Mouse (Mus musculus): ENCODE data around the gene Vac14.
"Not testable (repeated sequence)": the region's sequence is repeated elsewhere in the genome, so short reads cannot be mapped to it uniquely, and the experiment has no call there.

Vac14 gene

GRCm38 (mm10) chr8:110648577-110648976 lies 30.2 kb downstream of the Vac14 start:
- no peak for DNase-seq (ENCODE audit: low read depth, low spot score)

- no peak for DNase-seq (ENCODE audit: low read depth, low spot score)
Measured at GRCm38 (mm10) chr8:110649286-110649685, 30.9 kb downstream of the Vac14 start.

GRCm38 (mm10) chr8:110650838-110651237 lies 32.5 kb downstream of the Vac14 start:
- no peak for DNase-seq (ENCODE audit: low read depth, low spot score)

- DNase-seq (ENCODE audit: low read depth, low spot score), result no peak
Measured at GRCm38 (mm10) chr8:110651847-110652246, 33.5 kb downstream of the Vac14 start.

- no peak for DNase-seq (ENCODE audit: low read depth, low spot score)
Measured at GRCm38 (mm10) chr8:110654075-110655060, 36.0 kb downstream of the Vac14 start.

- no peak for DNase-seq (ENCODE audit: low read depth, low spot score)
Measured at GRCm38 (mm10) chr8:110655827-110656226, 37.4 kb downstream of the Vac14 start.

- DNase-seq (ENCODE audit: low read depth, low spot score), result no peak
Measured at GRCm38 (mm10) chr8:110657661-110658060, 39.3 kb downstream of the Vac14 start.

GRCm38 (mm10) chr8:110660121-110660520 lies 41.7 kb downstream of the Vac14 start:
- no peak for DNase-seq (ENCODE audit: low read depth, low spot score)

GRCm38 (mm10) chr8:110662545-110662944 lies 44.2 kb downstream of the Vac14 start:
- no peak for DNase-seq (ENCODE audit: low read depth, low spot score)

- no peak for DNase-seq (ENCODE audit: low read depth, low spot score)
Measured at GRCm38 (mm10) chr8:110663015-110663742, 44.8 kb downstream of the Vac14 start.

GRCm38 (mm10) chr8:110664202-110664896 lies 46.0 kb downstream of the Vac14 start:
- DNase-seq (ENCODE audit: low read depth, low spot score), result no peak

- no peak for DNase-seq (ENCODE audit: low read depth, low spot score)
Measured at GRCm38 (mm10) chr8:110665000-110665399, 46.6 kb downstream of the Vac14 start.

- not testable (repeated sequence) for DNase-seq (ENCODE audit: low read depth, low spot score)
Measured at GRCm38 (mm10) chr8:110667590-110668177, 49.3 kb downstream of the Vac14 start.

- no peak for DNase-seq (ENCODE audit: low read depth, low spot score)
Measured at GRCm38 (mm10) chr8:110669932-110670628, 51.7 kb downstream of the Vac14 start.

- no peak for DNase-seq (ENCODE audit: low read depth, low spot score)
Measured at GRCm38 (mm10) chr8:110671309-110671708, 52.9 kb downstream of the Vac14 start.

- no peak for DNase-seq (ENCODE audit: low read depth, low spot score)
Measured at GRCm38 (mm10) chr8:110672133-110672532, 53.7 kb downstream of the Vac14 start.

GRCm38 (mm10) chr8:110673168-110673567 lies 54.8 kb downstream of the Vac14 start:
- DNase-seq (ENCODE audit: low read depth, low spot score), result no peak

- no peak for DNase-seq (ENCODE audit: low read depth, low spot score)
Measured at GRCm38 (mm10) chr8:110674589-110674988, 56.2 kb downstream of the Vac14 start.

- peak; percentile 50 for DNase-seq (ENCODE audit: low read depth, low spot score)
Measured at GRCm38 (mm10) chr8:110676702-110677101, 58.3 kb downstream of the Vac14 start.

GRCm38 (mm10) chr8:110677174-110677660 lies 58.8 kb downstream of the Vac14 start:
- no peak for DNase-seq (ENCODE audit: low read depth, low spot score)

- DNase-seq (ENCODE audit: low read depth, low spot score), result no peak
Measured at GRCm38 (mm10) chr8:110678989-110679388, 60.6 kb downstream of the Vac14 start.

Data from mesoderm, embryonic 11.5 days (tissue).